Mouse (Mus musculus): ENCODE measurements at regions not wholly inside any gene's neighbourhood (a gene's known extent, or its start where the extent isn't known, plus 50 kb on each side); places are given as distances from the start of the nearest gene placed in this dataset.

GRCm38 (mm10) chr6:95179993-95180392 is 63.0 kb downstream of the Kbtbd8 start:
- in situ Hi-C loops (cut with MboI, MseI) = no loop called here

GRCm38 (mm10) chr6:95182238-95182637 is 65.2 kb downstream of the Kbtbd8 start:
- in situ Hi-C loops (cut with MboI, MseI) = no loop called here

GRCm38 (mm10) chr6:95185074-95185931 is 68.3 kb downstream of the Kbtbd8 start:
- in situ Hi-C loops (cut with MboI, MseI) = no loop called here

GRCm38 (mm10) chr6:95196631-95197030 is 79.6 kb downstream of the Kbtbd8 start:
- in situ Hi-C loops (cut with MboI, MseI) = no loop called here

- in situ Hi-C loops (cut with MboI, MseI) = no loop called here
Measured at GRCm38 (mm10) chr6:95198611-95199010, 81.6 kb downstream of the Kbtbd8 start.

- in situ Hi-C loops (cut with MboI, MseI) = loop anchor here in 1 of 2 experiments (25.0 kb wide), 1 partner anchor 1785 kb away; no protein-coding TSS in a partner anchor
Measured at GRCm38 (mm10) chr6:95202291-95202790, 85.3 kb downstream of the Kbtbd8 start.

- in situ Hi-C loops (cut with MboI, MseI) = loop anchor here in 1 of 2 experiments (25.0 kb wide), 1 partner anchor 1784 kb away; no protein-coding TSS in a partner anchor
Measured at GRCm38 (mm10) chr6:95202978-95203377, 85.9 kb downstream of the Kbtbd8 start.

GRCm38 (mm10) chr6:95204231-95204630 is 87.2 kb downstream of the Kbtbd8 start:
- in situ Hi-C loops (cut with MboI, MseI) = loop anchor here in 1 of 2 experiments (25.0 kb wide), 1 partner anchor 1783 kb away; no protein-coding TSS in a partner anchor

GRCm38 (mm10) chr6:95207063-95207462 is 90.0 kb downstream of the Kbtbd8 start:
- in situ Hi-C loops (cut with MboI, MseI) = loop anchor here in 1 of 2 experiments (25.0 kb wide), 1 partner anchor 1780 kb away; no protein-coding TSS in a partner anchor

GRCm38 (mm10) chr6:95217431-95217830 is 100.4 kb downstream of the Kbtbd8 start:
- in situ Hi-C loops (cut with MboI, MseI) = loop anchor here in 1 of 2 experiments (25.0 kb wide), 1 partner anchor 1770 kb away; no protein-coding TSS in a partner anchor

- in situ Hi-C loops (cut with MboI, MseI) = loop anchor here in 1 of 2 experiments (25.0 kb wide), 1 partner anchor 1768 kb away; no protein-coding TSS in a partner anchor
Measured at GRCm38 (mm10) chr6:95218830-95219229, 101.8 kb downstream of the Kbtbd8 start.

- in situ Hi-C loops (cut with MboI, MseI) = loop anchor here (5.0 to 25.0 kb wide), 4 partner anchors 441 to 1779 kb away; no protein-coding TSS in a partner anchor
Measured at GRCm38 (mm10) chr6:95223537-95223936, 98.4 kb upstream of the Gm10234 start.

GRCm38 (mm10) chr6:95229885-95230284 is 92.0 kb upstream of the Gm10234 start:
- in situ Hi-C loops (cut with MboI, MseI) = loop anchor here (10.0 kb wide), 2 partner anchors 435 to 465 kb away; no protein-coding TSS in a partner anchor

GRCm38 (mm10) chr6:95234712-95235111 is 87.2 kb upstream of the Gm10234 start:
- in situ Hi-C loops (cut with MboI, MseI) = no loop called here

- in situ Hi-C loops (cut with MboI, MseI) = no loop called here
Measured at GRCm38 (mm10) chr6:95243657-95244056, 78.3 kb upstream of the Gm10234 start.

GRCm38 (mm10) chr6:95244911-95245310 is 77.0 kb upstream of the Gm10234 start:
- in situ Hi-C loops (cut with MboI, MseI) = no loop called here

- in situ Hi-C loops (cut with MboI, MseI) = no loop called here
Measured at GRCm38 (mm10) chr6:95256303-95256702, 65.6 kb upstream of the Gm10234 start.

GRCm38 (mm10) chr6:95261001-95261400 is 60.9 kb upstream of the Gm10234 start:
- in situ Hi-C loops (cut with MboI, MseI) = no loop called here

GRCm38 (mm10) chr6:95264011-95264869 is 57.7 kb upstream of the Gm10234 start:
- in situ Hi-C loops (cut with MboI, MseI) = no loop called here

- in situ Hi-C loops (cut with MboI, MseI) = no loop called here
Measured at GRCm38 (mm10) chr6:95269524-95269923, 52.4 kb upstream of the Gm10234 start.

Measured in T-helper 17 cell (primary cell).